Mouse (Mus musculus) embryo, embryonic 11.5 days (tissue): ENCODE measurements around the gene Adgrg6.

ENCODE experiments used
- DNase-seq: peaks from one replicate; pipeline ENCODE4 v3.0.0-alpha.2; 2012; ENCODE audit warnings: low read depth, low spot score

Adgrg6 gene

DNA sequence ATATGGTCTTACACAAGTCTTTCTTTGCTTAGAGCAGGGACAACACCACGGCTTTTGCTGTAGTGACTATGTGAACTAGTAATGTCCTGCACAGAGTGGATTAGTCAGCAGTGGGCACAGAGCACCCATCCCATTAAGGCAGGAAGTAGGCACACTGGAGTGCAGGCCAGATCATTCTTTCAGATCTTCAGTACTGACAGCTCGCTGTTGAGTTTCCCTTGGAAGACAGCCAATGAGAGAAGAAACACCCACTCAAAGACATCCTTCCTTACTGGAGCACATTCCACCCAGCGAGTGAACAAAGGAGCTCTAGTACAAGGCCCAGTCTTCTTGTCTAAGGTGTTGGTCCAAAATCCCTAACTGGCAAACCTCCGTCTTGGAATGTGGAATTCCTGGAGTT is 53.6 kb downstream of the Adgrg6 start:
- DNase-seq: no peak

GRCm38 (mm10) chr10:14483257-14483656 is 62.2 kb downstream of the Adgrg6 start:
- DNase-seq: no peak

DNA sequence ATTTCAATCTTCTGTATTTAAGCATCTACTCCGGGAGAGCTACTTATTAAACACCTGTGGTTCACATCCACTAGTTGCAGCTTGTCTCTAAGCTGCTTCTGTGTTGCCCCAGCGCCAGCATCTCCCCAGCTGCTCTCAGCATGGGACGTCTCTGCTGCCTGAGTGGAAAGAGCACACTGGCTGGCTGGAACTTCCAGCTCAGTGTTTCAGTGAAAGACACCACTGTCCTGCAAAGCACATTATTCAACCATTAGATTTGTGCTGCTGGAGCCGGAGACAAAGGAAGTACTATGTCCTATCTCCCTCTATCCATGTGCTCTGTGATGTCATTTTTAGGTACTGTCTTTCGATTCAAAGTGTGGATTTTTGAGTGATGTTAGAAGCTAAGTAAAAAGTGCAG is 63.0 kb downstream of the Adgrg6 start:
- no peak for DNase-seq

- DNase-seq: no peak
Measured at GRCm38 (mm10) chr10:14480928-14481327, 64.5 kb downstream of the Adgrg6 start.

GRCm38 (mm10) chr10:14476393-14476792 is 69.1 kb downstream of the Adgrg6 start:
- no peak for DNase-seq

DNA sequence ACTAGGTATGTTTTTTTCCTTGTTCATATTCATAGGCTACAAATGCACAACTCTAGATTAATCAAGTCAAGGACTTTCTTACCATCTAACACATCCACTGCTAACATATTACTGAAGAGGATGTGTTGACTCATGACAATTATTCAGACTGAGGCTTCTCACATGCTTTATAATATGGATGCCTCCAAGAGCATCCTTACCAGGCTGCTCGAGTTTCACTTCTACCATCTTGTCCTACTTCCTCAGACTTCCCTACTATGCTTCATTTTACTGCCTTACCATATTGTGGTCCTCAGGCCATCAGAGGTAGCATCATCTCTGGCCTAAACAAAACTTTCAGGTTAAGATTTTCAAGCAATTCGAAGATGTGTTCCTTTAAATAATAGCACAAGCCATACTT is 69.8 kb downstream of the Adgrg6 start:
- DNase-seq: no peak

- DNase-seq: no peak
Measured at GRCm38 (mm10) chr10:14474541-14475305, 70.7 kb downstream of the Adgrg6 start.

DNA sequence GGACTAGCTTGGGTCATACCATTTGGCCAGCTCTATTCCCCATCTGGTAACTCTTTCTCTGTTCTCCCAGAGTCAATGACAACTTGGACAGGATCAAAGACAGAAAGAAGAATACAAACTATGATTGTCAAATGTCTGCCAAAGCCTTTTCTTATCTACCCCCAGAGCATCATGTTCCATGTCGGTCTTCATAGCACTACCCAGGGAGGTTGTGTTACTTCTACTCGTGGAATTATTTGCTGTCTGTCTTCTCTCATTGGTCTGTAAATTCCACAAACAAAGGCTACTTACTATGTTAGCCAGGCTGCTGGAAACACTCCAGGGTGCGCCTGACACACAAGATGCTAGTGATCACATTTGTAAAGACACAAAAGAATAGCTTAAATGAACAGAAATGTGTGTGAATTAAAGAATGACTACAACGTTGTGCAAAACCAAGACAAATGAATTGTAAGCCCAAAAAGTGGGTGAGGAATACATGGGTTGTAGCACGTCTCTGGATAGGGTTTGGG is 74.4 kb downstream of the Adgrg6 start:
- no peak for DNase-seq

- DNase-seq: no peak
Measured at GRCm38 (mm10) chr10:14468623-14469022, 76.8 kb downstream of the Adgrg6 start.

DNA sequence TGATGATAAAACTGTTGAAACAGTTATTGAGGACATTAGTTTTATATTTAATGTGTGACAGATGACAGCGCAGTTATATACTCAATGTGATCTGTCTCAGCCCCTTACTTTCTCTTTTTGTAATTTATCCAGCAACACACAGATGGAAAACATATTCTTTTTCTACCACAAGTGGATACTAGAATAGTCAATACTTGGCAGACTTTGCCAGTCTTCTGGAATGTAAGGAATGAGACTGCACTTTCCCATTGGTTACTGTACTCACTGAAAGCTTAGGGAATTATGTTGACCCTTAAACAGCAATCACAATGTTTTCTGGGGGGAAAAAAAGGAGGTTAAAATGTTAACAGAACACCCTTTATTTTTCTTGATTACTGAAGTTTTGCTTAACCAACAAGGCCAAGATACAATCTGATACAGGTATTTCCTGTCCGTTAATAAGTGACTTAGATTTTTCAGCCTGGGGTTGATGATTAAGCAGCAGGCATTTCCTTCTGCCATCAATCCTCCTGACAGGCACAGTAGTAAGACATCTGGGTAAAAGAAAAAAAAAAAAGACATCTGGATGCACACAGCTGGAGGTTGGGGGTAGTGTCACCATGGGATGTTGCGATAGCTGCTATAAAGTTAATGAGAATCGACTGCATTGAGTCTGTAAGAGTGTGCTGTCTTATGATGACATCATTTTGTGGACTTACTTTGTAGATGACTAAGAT is 81.5 kb downstream of the Adgrg6 start:
- DNase-seq: no peak

- no peak for DNase-seq
Measured at GRCm38 (mm10) chr10:14460933-14461514, 84.4 kb downstream of the Adgrg6 start.

DNA sequence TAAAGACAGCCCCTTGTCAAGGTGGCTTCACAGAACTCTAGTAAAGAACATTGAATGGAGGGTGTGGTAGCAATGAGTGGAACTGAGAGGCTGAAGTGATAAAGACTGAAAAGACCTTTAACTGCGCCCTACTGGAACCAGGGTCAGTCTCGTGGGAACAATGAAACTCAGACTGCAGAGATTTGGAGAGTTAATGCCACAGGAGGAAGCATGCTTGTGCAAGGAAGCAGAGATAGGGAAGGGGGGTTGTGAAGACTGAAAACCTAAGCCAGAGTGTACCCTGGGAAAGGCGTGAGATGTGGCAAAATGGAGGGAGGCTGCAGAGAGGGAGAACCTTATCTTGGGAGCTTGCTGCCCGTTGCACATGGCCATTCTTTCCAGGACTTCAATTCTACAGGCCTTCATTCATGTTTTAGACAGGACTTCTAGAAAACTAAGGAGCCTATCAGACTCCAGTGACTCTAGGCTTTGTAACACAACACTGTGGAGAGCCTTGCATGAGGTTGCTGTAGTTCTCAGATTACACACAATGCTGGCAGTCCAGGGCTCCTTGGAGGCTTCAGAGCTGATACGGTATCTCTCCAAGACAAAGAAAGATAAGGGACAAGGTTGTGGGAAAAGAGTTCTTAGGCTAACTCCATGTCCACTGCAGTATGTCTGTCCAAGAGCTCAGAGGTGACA is 85.1 kb downstream of the Adgrg6 start:
- no peak for DNase-seq

DNA sequence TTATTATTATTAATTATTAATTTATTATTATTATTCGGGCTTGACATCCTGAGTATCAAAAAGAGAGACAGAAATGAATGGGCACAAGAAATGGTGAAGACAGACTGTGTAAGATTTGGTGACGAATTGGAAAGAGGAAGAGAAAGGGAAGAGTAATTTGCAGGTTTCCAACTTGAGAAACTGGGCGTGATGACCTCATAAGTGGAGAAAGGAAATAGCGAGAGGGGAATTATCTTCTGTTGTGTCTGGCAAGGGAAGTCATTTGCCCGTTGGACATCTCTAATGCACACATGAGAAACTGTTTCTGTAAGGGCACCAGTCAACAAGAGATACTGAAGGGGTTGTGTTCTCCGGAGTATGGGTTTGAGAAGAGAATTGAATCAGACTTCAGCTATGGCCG is 85.6 kb downstream of the Adgrg6 start:
- DNase-seq: no peak

- DNase-seq: no peak
Measured at GRCm38 (mm10) chr10:14459330-14459729, 86.1 kb downstream of the Adgrg6 start.

- no peak for DNase-seq
Measured at GRCm38 (mm10) chr10:14454481-14454880, 91.0 kb downstream of the Adgrg6 start.

GRCm38 (mm10) chr10:14451811-14452210 is 93.6 kb downstream of the Adgrg6 start:
- DNase-seq: no peak

- no peak for DNase-seq
Measured at GRCm38 (mm10) chr10:14450073-14450472, 95.4 kb downstream of the Adgrg6 start.

- DNase-seq: no peak
Measured at GRCm38 (mm10) chr10:14445590-14446291, 99.7 kb downstream of the Adgrg6 start.

DNA sequence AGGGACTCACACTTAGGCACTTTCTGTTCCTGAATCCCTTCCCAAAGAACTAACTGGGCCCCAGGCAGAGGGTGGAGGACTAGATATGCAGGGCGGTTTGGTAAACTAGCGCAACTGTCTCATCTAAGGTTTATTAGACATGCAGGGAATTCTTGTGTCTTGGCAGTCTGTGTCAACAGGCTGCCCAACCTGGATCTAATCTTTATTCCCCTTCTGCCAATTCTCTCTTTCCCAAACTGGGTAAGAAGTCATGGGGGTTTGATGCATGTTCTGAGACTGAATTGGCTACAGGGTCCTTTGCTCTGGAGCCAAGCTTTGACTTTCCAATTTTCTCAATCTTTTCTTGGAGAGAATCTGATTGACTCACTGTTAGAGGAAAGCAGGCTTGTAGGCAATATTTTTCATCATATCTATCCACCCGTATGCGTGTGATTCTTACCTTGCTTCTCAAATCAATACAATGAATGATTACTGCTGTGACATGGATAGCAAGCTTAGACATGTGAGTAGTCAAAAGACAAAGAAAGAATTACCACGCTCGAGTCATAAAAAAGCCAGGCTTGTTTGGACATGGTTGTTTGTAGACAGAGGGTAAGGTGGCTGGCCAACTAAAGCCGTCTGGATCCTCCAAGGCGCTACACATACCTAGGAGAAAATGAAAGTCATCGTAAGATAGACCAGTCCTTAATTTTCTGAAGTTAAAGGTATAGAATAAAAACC is 104.4 kb downstream of the Adgrg6 start:
- no peak for DNase-seq

DNA sequence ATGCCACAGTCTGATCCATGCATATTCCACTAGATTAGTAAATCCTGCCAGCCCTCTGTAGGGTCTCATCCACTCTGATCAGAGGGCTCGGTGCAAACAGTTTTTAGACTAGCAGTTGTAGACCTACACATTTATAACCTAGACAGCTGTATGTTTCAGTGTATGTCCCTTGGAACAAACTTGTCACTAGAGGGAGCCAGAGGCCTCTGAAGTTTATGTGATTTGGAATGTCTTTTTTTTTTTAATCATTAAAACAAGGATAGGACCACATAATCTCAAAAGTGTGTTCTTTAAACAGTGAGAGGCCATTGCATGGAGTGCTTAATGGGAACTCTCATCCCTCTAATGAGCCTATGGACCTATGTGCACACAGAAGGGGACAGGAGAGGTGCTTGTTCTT is 141.4 kb downstream of the Adgrg6 start:
- no peak for DNase-seq

GRCm38 (mm10) chr10:14401744-14402143 is 143.7 kb downstream of the Adgrg6 start:
- no peak for DNase-seq
